Comparison of ENCODE assay signal across 12 mouse cellular contexts in genomic region chr5:132673599-132674305, GRCm38 (mm10).
DNase-seq lines count a peak whose midpoint lies in the region; ATAC-seq lines count a peak whose summit lies in the region.
"Had no signal": no experiment of that assay in that cellular context is flagged by ENCODE, and none has a peak within 500 bp of the region (broad histone marks: within the 10 kb centered on the region; RNA-seq: fewer than 3 reads in every experiment).

No protein-coding gene starts in this region.

- no peak overlapping the region for H3K4me2 ChIP-seq in heart, embryonic 11.5 days
- H3K4me2 ChIP-seq: forebrain, embryonic 13.5 days; heart, embryonic 13.5 days; lung, embryonic 14.5 days had no signal

- peak; percentile 49 for DNase-seq in heart, adult 8-10 months (ENCODE audit: low spot score)
- DNase-seq in lung, postnatal 14 days: peak; percentile 14
- no peak for DNase-seq in lung, adult 18-20 months
- peak; percentile 39 for DNase-seq in embryo, embryonic 10.5 days (ENCODE audit: low spot score)
- peak; percentile 37 to 38 for DNase-seq in layer of hippocampus, adult 8-10 months (ENCODE audit: low spot score in 2 of 2)
- no peak for DNase-seq in adrenal gland, postnatal 36 days
- DNase-seq: lung, embryonic 14.5 days had no signal

- H3K27me3 ChIP-seq in heart, embryonic 11.5 days (ENCODE audit: control insufficient read depth, insufficient read depth, low read length): no peaks in the 10 kb centered on the region
- H3K27me3 ChIP-seq: forebrain, embryonic 13.5 days had no signal

- no peaks in the 10 kb centered on the region for H3K9me3 ChIP-seq in heart, embryonic 11.5 days (replicated peaks; ENCODE audit: control insufficient read depth, low read length)
- H3K9me3 ChIP-seq: forebrain, embryonic 13.5 days; heart, embryonic 13.5 days had no signal

- WGBS in heart, embryonic 11.5 days (ENCODE audit: insufficient replicate concordance): 65% methylated on average over 6 of the region's 6 CpGs

- H3K9ac ChIP-seq in heart, embryonic 11.5 days (ENCODE audit: low read depth, low read length): no peak overlapping the region
- H3K9ac ChIP-seq: forebrain, embryonic 13.5 days; heart, embryonic 13.5 days; lung, embryonic 14.5 days had no signal

- H3K4me3 ChIP-seq in heart, embryonic 11.5 days (ENCODE audit: low read depth, low read length): no peak overlapping the region
- H3K4me3 ChIP-seq: forebrain, embryonic 13.5 days; heart, embryonic 13.5 days; left cerebral cortex, adult 2 months had no signal

- no peak for ATAC-seq in heart, embryonic 11.5 days (replicated peaks; ENCODE audit: insufficient number of reproducible peaks, low FRiP score, low TSS enrichment)
- ATAC-seq in inflammation-experienced regulatory T-cells, adult 6 months: no peak
- ATAC-seq: forebrain, embryonic 13.5 days had no signal

- H3K36me3 ChIP-seq in heart, embryonic 11.5 days (ENCODE audit: control insufficient read depth, insufficient read depth, low read length): no peaks in the 10 kb centered on the region
- H3K36me3 ChIP-seq: heart, embryonic 13.5 days had no signal

- no peak overlapping the region for H3K27ac ChIP-seq in heart, embryonic 11.5 days (ENCODE audit: low read depth, low read length)
- H3K27ac ChIP-seq: forebrain, embryonic 13.5 days; heart, embryonic 13.5 days; left cerebral cortex, adult 2 months had no signal

- no peaks in the 10 kb centered on the region for H3K4me1 ChIP-seq in heart, embryonic 11.5 days (ENCODE audit: control insufficient read depth, insufficient read depth, low read length)
- H3K4me1 ChIP-seq: heart, embryonic 13.5 days had no signal

Comparison
In these comparisons a context has a peak if more than half of its experiments do, and no peak if none do; other contexts are left out.
1. DNase-seq: peak in heart, adult 8-10 months (single experiment), lung, postnatal 14 days (single experiment), embryo, embryonic 10.5 days (single experiment) and layer of hippocampus, adult 8-10 months (2 of 2); none in lung, adult 18-20 months (0 of 2) and adrenal gland, postnatal 36 days (0 of 2).